Mouse (Mus musculus) adrenal gland, postnatal 10 days (tissue): Measurements from ENCODE around the gene Marcksl1. TPM values are rescaled to one million over a fixed set of nuclear protein-coding genes. Genes with fewer than 3 reads are reported as not detected.
A peak's percentile ranks its signal among the peaks of the same experiment; 100 is the strongest.
"Not testable (repeated sequence)": the region's sequence is repeated elsewhere in the genome, so short reads cannot be mapped to it uniquely, and the experiment has no call there.

Source experiments
- DNase-seq: peaks from one replicate; pipeline ENCODE4 v3.0.0; 2021; ENCODE audit warnings: mixed read lengths
- total RNA-seq, 2 experiments: library from RNA; stranded (reverse); gene quantifications; 2 replicates each; pipeline ENCODE4 v1.2.3; 2021

Gene Marcksl1
- total RNA-seq, 2 experiments from 2014 or later, result 75.3 to 85.9 TPM

DNA sequence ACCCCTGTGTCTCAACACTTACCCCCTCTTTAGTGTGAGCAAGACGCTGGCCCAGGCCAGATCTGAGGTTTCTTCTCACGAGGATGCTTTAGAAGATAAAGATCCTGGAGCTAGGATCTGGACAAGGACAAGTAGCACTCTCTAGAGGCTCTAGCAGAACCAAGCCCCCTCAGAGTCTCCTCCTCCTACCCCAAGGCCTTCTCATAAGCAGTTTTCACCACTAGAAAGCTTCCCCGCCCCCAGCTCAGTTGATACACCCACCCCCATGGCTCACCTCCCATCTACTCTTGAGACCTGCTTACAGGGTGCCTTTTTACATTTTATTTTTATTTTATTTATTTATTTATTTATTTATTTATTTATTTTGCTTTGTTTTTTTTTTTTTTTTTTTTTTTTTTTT lies 3.7 kb upstream of the Marcksl1 start:
- DNase-seq, result no peak

DNA sequence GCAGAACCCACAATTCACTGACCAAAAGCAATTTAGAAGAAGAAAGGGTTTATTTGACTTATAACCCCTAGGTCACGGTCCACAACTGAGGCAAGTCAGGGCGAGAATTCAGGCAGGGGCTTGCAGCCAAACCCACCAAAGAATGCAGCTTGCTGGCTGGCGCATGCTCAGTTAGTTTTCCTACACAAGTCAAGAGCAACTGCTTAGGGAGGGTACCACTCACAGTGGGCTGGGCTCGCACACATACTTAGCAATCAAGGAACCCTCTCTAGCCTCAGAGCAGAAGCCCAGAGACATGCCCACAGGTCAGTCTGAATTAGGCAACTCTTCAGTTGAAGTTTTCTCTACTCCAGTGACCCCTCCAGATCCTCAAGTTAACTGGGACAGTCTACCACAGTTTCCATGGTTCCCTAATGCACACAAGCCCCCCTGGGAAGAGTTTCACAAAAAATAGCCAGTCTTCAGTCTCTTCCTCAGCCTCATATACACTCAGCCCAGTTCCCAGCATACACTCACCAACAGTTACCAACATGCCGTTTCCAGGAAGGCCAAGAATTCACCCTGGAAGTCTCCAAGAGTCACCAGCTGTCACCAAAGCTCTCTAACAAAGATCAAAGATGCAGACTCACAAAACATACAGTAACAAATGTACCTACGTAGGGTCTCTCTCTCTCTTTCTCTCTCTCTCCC lies 2.5 kb upstream of the Marcksl1 start:
- DNase-seq, result no peak

DNA sequence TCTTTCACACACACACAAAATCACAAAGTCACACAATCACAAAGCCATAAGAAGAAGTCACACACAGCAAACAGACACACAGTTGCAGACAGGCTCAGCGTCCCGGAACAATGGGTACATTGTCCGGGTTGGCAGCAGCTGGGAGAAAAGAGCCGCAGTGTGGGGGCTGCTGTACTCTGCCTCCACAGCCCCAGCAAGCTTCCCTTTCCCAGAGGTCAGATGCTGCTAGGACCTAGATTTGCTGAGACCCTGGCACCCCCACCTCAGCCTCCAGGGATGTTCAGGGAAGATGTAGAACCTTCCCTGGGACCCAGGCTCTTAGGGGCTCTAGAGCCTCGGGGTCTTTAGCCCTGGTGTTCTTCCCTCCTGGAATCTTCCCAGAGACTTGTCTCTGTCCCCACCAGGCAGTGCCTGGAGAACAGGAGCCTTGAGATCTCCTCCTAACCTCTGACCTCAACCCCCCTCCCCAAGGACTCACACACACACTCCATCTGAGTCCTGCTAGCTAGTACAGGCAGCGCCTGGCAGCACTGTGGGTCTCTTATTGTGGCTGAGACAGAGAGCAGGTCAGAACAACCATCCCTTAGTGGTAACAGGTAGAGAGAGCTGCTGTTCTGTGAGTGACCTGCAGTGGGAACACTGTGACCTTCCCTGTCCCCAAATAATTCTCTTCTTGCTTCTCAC lies 1.8 kb upstream of the Marcksl1 start:
- no peak for DNase-seq

DNA sequence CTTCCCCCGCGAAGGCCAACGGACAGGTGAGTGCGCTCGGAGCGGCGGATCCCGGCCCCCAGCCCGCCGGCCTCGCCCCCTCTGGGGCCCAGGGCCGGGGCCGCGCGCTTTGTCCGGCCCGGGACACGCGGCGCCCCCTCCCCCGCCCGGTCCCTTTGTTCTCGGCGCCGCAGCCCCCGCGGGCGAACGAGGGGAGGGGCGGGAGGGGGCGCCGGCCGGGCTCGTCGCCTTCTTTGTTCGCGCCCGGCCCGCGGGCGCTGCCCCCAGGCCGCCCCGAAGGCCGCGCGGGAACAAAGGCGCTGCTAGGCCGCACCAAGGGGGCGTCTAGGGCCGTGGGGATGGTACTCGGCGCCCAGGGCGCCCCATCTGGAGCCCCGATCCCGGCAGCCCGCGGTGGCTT lies 510 bp downstream of the Marcksl1 start:
- peak; percentile 38 for DNase-seq

DNA sequence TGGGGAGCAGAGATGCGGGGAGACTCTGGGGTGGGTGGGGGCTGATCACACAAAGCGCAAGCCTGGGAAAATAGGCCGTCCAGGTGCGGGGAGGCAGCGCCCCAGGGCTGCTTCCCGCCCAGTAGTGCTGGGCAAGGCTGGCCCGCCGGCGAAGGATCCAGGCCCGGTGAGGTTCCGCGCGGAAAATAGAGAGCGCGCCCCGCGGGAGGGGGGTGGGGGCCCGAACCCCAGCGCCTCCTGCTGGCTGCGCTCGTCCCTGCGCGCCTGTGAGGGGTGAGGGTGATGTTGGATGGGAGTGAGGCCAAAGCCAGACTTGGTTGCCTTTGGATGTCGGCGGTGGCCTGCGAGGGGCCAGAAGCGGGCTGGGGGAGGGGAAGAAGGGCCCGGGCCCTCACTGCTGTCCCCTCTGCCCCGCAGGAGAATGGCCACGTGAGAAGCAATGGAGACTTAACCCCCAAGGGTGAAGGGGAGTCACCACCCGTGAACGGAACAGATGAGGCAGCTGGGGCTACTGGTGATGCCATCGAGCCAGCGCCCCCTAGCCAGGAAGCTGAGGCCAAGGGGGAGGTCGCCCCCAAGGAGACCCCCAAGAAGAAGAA lies 1.0 kb downstream of the Marcksl1 start:
- peak; percentile 87 for DNase-seq

DNA sequence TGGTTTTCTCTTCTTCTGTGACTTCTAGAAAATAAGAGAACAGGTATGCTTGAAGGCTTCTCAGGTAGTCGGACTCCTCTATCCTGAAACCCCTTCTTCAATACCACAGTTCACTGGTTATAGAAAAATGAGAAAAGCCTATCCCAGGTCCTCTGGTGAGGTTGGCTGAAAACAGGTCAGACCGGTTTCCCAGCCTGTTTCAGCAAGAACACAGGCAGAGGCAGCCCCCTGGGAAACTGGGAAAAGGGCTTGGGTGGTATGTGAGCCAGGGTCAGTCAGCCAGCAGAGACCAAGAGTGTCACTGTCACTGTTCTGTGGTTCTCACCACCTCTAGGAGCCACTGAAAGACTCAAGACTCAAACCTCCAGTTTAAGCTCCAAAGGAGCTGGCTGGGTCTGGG lies 3.5 kb downstream of the Marcksl1 start:
- DNase-seq, result no peak

DNA sequence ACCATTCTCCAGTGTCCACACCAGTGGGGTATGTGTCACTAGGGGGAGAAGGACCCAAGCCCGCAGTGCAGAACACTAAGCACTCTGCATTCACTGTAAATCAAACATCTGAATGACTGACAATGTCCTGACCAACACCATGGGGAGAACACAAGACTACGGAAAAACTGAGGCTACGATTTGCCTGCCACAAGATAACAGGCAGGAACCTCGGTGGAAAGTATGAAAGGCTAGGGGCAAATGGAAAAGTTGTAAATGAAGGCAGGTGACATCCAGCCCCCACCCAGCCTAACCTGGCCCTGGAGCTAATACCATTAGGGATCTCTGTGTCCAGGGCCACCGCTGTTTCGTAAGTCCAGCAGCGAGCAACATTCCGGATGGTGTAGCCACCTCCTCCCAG lies 5.1 kb downstream of the Marcksl1 start:
- DNase-seq, result no peak

DNA sequence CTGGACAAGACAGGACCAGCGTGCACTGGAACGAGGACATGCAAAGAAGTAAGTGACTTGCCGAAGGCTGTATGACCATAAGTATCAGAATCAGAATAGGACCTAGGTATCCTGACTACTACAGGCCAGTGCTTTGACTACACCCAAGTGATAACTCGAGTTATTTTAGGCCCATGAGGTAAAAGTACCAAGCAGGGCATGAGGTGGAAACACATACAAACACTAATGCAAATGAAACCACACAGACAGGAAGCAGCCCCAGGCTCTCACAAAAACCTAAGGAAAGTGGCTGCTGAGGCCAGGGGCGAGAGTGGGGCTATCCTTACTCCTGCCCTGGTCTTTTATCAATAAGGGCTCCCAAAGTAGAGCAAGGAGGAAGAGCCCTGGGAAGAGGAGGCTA lies 12.0 kb downstream of the Marcksl1 start:
- DNase-seq, result no peak

DNA sequence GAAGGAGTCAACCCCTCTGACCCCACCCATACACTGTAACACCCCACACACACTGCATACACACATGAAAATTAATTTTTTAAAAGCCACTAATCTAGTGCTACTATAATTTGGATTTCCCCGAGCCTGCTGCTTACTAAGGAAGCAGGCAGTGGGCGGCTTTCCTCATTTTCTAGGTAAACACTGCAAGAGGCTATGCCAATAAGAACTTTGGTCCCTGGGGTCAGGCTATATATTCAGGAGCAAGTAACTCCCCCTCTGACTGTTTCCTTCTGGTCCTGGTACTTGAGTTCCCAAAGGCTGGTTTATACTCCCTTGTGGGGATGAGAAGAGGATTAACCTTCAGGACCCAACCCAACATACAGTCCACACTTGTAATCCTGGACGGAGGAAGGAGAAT lies 12.5 kb downstream of the Marcksl1 start:
- no peak for DNase-seq

DNA sequence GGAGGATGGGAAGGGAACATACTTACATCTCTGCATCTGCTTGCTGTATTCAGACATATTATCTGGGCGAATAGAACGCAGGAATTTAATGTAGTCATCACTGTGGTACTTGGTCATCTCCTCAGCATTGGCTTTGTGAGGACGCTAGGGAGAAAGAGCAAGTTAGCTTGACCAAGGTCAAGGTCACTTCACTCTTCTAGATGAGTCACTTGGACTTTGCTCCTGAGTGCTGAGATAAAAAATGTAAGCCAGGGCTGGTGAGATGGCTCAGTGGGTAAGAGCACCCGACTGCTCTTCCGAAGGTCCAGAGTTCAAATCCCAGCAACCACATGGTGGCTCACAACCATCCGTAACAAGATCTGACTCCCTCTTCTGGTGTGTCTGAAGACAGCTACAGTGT lies 15.5 kb downstream of the Marcksl1 start:
- DNase-seq, result not testable (repeated sequence)

DNA sequence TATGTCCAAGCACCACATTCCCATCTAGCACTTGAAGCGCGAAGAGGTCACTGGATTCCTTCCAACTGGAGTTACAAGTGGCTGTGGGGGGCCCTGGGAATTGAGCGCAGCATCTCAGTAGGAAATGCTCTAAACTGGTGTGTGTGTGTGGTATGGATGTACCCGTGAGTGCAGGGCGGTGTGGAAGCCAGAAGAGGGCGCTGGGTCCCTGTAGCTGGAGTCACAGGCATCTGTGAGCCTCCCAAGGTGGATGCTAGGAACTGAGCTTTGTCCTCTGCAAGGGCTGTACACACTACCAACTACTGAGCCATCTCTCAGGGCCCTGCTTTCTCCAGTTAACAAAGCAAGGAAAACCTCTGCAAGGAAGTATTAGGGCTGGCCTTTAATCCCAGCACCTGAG lies 26.6 kb downstream of the Marcksl1 start:
- DNase-seq, result peak; percentile 41

DNA sequence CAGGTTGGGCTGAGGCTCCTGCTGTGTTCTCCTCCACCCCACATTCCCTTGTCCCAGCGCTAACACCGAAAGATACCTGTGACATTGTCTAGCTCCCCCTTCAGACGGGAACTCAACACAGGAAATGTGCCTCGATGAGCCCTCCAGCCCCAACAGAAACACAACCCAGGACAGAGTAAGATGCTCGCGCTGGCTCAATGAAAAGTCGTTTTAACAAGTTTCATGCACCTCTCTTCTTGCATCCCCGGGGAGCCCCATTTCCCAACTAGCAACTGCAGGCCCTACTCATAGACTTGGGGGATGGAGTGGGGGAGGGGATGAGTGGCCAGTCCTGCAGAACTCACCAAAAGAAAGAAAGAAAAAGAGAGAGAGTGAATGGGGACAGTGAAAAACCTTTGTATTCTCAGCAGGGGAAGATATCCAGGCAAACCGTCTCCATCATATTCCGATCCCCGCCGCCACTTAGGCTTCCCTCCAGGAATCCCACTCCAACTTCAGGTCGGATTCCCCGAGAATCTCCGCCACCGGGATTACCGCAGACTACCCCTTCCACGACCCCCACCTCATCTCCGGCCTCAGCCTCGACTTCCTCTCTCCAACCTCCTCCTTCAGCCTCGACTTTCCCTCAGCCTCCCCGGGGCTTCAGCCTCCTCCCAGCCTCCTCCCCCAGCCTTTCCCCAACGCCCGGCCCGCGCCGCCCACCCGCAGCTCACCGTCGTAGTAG lies 28.6 kb downstream of the Marcksl1 start:
- peak; percentile 43 for DNase-seq

DNA sequence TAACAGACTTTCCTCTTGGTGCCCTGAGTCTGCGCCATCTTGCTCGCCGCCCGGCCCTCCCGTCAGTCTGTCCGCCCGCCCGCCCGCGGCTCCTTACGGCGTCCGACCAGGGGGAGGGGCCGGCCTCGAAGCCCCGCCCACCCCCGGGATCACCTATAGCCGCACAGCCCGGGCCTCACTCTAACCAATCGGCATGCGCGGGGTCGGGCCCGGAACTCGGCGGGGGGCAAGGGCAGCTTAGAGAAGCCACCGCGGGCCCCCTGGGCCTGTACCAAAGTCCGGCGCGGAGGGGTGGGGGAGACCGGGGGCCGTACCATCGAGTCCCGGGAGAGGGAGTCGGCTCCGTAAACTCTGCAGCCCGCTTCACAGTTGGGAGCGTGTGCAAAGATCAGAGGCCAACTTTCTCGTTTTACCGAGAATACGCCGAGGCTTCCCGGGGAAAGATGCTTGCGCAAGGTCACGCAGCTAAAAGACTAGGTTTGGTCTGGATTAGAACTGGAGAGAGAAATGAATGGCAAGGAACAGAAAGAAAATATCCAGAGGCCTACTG lies 29.3 kb downstream of the Marcksl1 start, which contains the start of gene Hdac1:
Gene Hdac1 (minus strand): TSS at position 122 of the 550 bp plus-strand sequence.
- peak; percentile 99 for DNase-seq

DNA sequence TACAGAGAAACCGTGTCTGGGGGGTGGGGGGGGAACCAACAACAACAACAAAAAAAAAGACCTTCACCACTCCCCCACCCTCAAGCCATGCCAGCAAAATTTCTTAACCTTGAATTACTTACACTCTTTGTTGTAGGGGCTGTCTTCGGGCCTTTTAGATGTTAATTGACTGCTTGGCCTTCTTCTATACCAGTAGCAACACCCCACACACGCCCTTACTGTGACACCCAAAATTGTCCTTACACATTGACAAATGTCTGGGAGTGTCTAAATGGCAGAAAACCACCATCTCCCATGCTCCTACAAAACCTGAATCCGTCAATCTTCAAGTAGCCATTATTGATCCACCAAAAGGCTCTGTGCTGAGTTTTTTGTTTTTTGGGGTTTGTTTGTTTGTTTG lies 30.7 kb downstream of the Marcksl1 start:
- no peak for DNase-seq

DNA sequence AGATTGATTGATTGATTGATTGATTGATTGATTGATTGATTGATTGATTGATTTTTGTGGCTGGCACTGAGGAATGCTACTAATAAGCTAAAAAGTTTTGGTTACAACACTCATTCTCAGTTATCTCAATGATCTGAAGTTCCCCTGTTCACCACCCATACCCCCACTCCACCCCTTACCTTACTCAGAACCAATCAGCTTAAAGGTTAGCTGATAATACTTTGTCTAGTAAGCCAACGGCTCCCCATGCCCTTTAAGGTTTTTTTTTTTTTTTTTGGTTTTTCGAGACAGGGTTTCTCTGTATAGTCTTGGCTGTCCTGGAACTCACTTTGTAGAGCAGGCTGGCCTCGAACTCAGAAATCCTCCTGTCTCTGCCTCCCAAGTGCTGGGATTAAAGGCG lies 34.2 kb downstream of the Marcksl1 start:
- DNase-seq, result not testable (repeated sequence)

DNA sequence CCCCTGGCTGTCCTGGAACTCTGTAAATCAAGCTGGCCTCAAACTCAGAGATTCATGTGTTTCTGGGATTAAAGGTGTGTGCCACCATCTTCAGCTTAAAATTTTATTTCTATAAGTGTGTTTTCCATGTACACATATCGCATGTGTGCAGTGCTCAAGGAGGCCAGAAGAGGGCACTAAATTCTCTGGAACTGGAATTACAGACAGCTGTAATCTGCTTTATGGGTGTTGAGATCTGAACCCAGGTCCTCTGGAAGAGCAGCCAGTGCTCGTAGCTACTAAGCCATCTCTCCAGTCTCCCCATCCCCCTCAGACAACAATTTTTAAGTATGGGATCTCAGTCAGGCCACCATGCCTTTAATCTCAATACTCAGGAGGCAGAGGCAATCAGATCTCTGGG lies 35.9 kb downstream of the Marcksl1 start:
- peak; percentile 38 for DNase-seq

DNA sequence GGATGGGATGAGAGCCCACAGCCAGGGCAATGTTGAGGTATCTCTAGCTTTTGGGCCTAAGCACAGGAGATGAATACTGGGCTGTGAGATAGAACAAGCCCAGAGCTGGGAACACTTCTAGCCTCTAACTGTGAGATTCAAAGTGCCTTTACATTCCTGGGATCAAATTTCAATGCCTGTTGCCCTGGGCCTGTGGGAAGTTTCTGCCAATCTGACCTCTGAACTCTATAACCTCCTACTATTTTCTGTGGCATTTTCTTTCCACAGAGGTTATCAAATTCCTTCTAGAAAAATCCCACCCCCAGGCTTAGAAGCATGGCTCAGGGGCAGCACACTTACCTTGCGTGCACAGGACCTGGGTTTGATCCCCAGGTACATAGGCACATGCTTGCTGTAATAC lies 36.9 kb downstream of the Marcksl1 start:
- no peak for DNase-seq

DNA sequence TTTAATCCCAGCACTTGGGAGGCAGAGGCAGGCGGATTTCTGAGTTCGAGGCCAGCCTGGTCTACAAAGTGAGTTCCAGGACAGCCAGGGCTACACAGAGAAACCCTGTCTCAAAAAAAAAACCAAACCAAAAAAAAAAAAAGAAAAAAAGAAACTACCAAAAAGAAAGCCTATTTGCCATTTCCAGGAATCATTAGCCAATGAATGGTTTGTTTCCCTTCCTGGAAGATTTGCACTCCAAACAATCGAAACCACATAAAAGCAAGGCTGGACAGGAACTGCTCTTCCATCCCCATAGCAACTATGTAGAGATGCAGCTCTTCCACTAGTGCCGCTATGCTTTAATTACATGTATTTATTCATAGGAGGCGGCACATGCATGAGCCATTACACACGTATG lies 41.1 kb downstream of the Marcksl1 start:
- not testable (repeated sequence) for DNase-seq

DNA sequence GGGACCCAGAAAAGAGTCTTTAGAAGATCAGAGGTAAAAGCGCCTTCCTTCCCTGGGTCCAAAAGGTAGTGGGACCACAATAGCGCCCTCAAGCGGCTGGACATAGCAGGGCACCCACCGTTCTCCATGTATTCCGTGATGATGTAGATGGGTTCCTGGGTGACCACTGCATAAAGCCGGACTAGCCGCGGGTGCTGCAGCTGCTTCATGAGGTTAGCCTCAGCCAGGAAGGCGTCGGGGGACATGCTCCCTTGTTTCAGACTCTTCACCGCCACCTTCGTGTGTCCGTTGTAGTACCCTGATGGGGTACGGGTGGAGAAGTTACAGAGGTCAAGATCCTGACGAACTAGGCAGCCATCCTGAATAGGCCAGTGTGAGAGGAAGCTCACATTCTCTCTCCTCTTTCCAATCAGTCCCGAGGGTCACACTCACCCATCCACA lies 42.1 kb downstream of the Marcksl1 start:
- DNase-seq, result peak; percentile 85

DNA sequence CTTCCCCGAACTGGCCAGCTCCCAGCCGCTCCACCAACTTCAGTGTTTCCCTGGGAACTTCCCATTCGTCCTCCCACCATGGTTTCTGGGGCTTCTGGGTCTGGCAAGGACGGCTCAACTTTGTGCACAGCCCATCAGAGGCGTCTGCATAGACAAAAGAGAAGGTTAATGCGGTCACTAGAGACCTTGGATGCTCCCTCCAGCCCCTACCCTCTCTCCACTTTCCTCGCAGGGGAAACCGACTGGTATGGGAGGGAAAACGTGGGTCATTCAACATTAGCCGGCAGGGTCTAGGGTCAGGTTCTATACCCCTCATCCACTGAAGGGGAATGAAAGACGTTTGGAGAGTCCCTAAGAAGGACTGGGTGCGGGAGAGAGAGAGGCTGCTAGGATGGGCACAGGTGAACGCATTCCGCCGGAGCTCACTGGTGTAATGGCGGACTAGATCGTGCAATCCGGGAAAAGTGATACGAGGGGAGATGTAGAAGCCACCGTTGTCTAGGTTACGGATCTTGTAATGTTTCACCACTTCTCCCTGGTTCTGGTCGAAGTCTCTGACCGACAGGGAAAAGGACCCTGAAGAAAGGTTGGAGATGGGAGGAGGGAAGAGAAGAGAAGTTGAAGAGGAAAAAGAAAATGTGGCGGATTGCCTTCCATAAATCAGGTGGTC lies 42.6 kb downstream of the Marcksl1 start:
- DNase-seq, result peak; percentile 46

DNA sequence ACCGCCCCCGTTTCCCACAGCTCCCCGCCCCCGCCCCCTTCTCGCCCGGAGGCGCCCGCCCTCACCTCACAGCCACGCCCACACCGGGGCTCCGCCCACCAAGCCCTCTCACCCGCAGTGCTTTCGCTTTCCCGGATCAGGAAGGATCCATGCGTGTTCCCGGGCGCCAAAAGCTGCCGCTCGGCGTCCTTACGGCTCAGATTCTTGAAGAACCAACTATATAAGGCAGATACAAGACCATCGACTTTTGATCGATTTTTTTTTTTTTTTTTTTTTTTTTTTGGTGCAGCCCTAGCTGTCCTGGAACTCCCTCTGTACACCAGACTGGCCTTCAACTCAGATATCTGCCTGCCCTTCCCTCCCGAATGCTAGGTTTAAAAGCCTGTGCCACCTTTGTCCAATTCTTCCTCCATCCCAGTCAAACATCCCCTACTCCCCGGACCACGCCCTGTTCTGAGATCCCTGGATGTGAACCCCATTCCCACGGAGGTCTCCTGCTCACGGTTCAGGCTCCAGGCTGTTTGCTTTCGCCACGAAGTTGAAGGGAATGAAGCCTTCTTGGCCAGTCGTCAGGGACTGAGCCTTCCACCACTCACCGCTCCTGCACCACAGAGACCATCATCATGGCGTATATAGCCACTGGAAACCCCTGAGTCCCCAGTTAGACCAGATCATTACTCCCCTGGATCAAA lies 43.3 kb downstream of the Marcksl1 start:
- DNase-seq, result peak; percentile 96
